Mouse (Mus musculus) left cerebral cortex, postnatal 25 days (tissue): ENCODE results near the gene Iqgap2. TPM values are rescaled to one million over a fixed set of nuclear protein-coding genes. Genes with fewer than 3 reads are reported as not detected.

Source experiments
- DNase-seq, 2 experiments: peaks; one replicate each; pipeline ENCODE4 v3.0.0; 2022; ENCODE audit warnings: low spot score in 2 of 2, mixed read lengths in 1 of 2
- intact Hi-C: fragments of 180-260 bp; cut with DNase I; formaldehyde crosslinking; loops from one replicate; pipeline ENCODE4 v1.15.1; 2025
- total RNA-seq, 2 experiments: library from RNA; stranded (reverse); gene quantifications; 2 replicates each; pipeline ENCODE4 v1.2.3; 2021

Iqgap2 gene
- total RNA-seq, 2 experiments from 2014 or later: 16.8 to 19.0 TPM

DNA sequence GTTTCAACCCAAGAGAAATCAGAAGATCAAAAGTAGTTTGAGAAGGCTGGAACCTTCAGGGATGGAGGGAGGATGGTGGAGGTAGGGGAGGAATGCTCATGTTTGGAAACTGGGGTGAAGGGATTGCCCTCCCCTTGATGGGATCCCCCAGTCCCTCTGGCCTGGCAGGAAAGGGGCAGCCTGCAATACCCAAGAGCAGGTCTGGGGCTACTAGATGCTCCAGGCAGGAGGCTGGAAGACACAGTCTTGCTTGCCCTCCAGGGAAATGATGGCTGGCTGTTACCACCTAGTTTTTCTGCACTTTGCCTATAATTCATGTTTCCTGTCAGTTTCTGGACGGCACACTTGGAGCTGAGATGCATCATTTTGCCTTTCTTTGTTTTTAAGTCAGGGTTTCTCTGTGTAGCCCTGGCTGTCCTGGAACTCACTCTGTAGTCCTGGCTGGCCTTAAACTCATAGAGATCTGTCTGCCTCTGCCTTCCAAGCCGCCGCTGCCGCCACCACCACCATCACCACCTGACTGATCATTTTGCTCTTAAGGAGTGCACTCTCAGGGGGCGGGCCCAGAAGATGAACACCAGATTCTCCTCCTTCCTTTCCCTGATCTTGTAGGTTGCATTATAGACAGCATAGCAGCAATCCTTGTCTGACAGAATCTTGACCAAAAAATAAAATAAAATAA is 313.6 kb downstream of the Iqgap2 start:
- intact Hi-C loops: no loop called here
- DNase-seq: no peak

Other genes starting within 250 kb of the Iqgap2 start
- gene F2rl2, start 195.1 kb downstream of the Iqgap2 start, total RNA-seq: 1 to 10 TPM; 1.1 to 1.5 TPM
- 10 to 100 TPM; 27.7 to 30.0 TPM for gene Gm20075, start 189.5 kb upstream of the Iqgap2 start, total RNA-seq
- gene Gm17190, start 190.1 kb upstream of the Iqgap2 start, total RNA-seq: not detected
- 10 to 100 TPM; 21.6 to 39.8 TPM for gene Sv2c, start 240.7 kb upstream of the Iqgap2 start, total RNA-seq